Mouse (Mus musculus): ENCODE results near the gene Olfr1086. TPM values are rescaled to one million over a fixed set of nuclear protein-coding genes. Genes with fewer than 3 reads are reported as not detected.

Gene Olfr1086
- not detected for polyA plus RNA-seq (2017; shearing (Covaris generic))

GRCm38 (mm10) chr2:86679992-86680391 is at the start of gene Olfr1086:
TSS of gene Olfr1086 (minus strand) at chr2:86680092.

GRCm38 (mm10) chr2:86698295-86698694 is 18.4 kb upstream of the Olfr1086 start, which contains the start of gene Olfr1087:
TSS of gene Olfr1087 (minus strand) at chr2:86698395.

GRCm38 (mm10) chr2:86661919-86662318 is 18.0 kb downstream of the Olfr1086 start, which contains the start of gene Olfr1085:
TSS of gene Olfr1085 (minus strand) at chr2:86662019.

GRCm38 (mm10) chr2:86639625-86640024 is 40.3 kb downstream of the Olfr1086 start, which contains the start of gene Olfr1084:
TSS of gene Olfr1084 (minus strand) at chr2:86639725.

Other genes with a start within 250 kb of the Olfr1086 start
- gene Olfr1065, start 229.5 kb downstream of the Olfr1086 start, polyA plus RNA-seq (2017; shearing (Covaris generic)) = not detected
- not detected for gene Olfr1066, start 223.8 kb downstream of the Olfr1086 start, polyA plus RNA-seq (2017; shearing (Covaris generic))
- gene Olfr228, start 192.7 kb downstream of the Olfr1086 start, polyA plus RNA-seq (2017; shearing (Covaris generic)) = not detected
- not detected for gene Olfr1076, start 171.6 kb downstream of the Olfr1086 start, polyA plus RNA-seq (2017; shearing (Covaris generic))
- gene Olfr1079, start 137.6 kb downstream of the Olfr1086 start, polyA plus RNA-seq (2017; shearing (Covaris generic)) = not detected
- not detected for gene Olfr1080, start 121.9 kb downstream of the Olfr1086 start, polyA plus RNA-seq (2017; shearing (Covaris generic))
- gene Olfr1082, start 81.1 kb downstream of the Olfr1086 start, polyA plus RNA-seq (2017; shearing (Covaris generic)) = not detected
- gene Olfr1084, start 40.4 kb downstream of the Olfr1086 start, polyA plus RNA-seq (2017; shearing (Covaris generic)) = not detected
- gene Olfr1085, start 18.1 kb downstream of the Olfr1086 start, polyA plus RNA-seq (2017; shearing (Covaris generic)) = not detected
- gene Olfr1087, start 18.3 kb upstream of the Olfr1086 start, polyA plus RNA-seq (2017; shearing (Covaris generic)) = not detected
- not detected for gene Olfr1089, start 53.6 kb upstream of the Olfr1086 start, polyA plus RNA-seq (2017; shearing (Covaris generic))
- gene Olfr1090, start 78.9 kb upstream of the Olfr1086 start, polyA plus RNA-seq (2017; shearing (Covaris generic)) = not detected
- gene Olfr1093, start 102.4 kb upstream of the Olfr1086 start, polyA plus RNA-seq (2017; shearing (Covaris generic)) = not detected
- gene Olfr141, start 129.9 kb upstream of the Olfr1086 start, polyA plus RNA-seq (2017; shearing (Covaris generic)) = not detected
- not detected for gene Olfr1094, start 144.6 kb upstream of the Olfr1086 start, polyA plus RNA-seq (2017; shearing (Covaris generic))
- not detected for gene Olfr1095, start 171.6 kb upstream of the Olfr1086 start, polyA plus RNA-seq (2017; shearing (Covaris generic))
- not detected for gene Gm13723, start 194.7 kb upstream of the Olfr1086 start, polyA plus RNA-seq (2017; shearing (Covaris generic))
- not detected for gene Olfr1097, start 212.1 kb upstream of the Olfr1086 start, polyA plus RNA-seq (2017; shearing (Covaris generic))
- gene Olfr1098, start 244.5 kb upstream of the Olfr1086 start, polyA plus RNA-seq (2017; shearing (Covaris generic)) = not detected